Mouse (Mus musculus): ENCODE data around the gene Psmd13. TPM values are rescaled to one million over a fixed set of nuclear protein-coding genes. Genes with fewer than 3 reads are reported as not detected.

The Psmd13 gene
- total and polyA plus RNA-seq, 3 experiments, result 46.4 to 122 (median 104) TPM

DNA sequence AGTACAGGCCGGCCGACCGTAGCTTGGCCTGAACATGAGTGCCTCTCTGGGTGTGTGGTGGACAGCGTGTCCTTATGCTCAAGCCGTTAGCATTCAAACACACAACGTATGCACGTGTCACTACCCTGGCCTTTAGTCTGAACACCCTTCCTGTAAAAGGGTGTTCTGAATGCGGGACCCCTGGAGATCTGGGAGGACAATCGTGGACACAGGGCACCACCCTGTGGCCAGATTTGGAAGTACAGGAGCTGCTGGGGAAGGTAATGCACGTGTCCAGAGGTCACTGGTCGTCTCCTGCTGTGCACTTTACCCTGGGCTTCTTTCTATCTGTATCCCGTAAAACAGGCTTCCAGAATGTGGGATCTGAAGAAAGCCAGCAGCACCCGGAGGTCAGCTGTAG, 21.4 kb downstream of the Psmd13 start:
- DNase-seq, result peak; percentile 78

DNA sequence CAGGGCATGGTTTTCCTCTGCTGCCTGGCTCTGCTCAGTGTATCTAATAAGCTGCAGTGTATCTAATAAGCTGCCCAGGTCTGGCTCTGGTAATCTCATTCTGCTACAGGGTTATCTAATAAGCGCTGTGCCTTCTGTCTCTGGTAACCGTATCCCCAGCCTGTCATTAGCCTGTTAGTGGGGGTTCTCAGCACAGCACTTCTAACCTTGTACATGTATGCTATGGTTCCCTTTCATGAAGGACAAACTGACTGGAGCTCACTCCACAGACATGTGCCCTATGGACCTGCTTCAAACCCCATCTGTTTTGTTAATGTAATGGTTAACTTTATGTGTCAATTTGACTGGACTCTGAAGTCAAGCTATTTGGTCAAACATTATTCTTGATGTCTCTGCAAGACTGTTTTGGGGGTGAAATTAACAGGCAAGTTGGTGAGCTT, 23.9 kb downstream of the Psmd13 start:
- DNase-seq, result no peak

DNA sequence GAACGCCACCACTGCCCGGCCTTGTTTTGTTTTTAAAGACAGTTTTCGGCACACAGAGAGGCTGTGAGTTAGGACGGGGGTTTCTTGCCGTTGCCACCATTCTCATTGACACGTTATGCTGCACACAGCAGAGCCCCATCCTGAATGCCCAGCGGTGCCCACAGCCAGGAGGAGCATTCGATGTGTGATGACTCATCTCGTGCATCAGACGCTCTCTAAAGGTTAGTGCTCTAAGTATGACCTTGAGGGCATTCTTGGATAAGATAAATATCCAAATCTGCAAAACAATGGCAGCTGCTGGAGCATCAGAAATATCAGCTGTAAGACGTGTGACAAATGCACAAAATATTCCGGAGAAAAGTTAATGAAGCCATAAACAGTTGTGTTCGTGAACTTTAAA, 25.4 kb downstream of the Psmd13 start:
- DNase-seq, result peak; percentile 80

GRCm38 (mm10) chr7:140907697-140908096, 25.9 kb downstream of the Psmd13 start:
- DNase-seq, result no peak

GRCm38 (mm10) chr7:140908181-140908580, 26.4 kb downstream of the Psmd13 start:
- no peak for DNase-seq

DNA sequence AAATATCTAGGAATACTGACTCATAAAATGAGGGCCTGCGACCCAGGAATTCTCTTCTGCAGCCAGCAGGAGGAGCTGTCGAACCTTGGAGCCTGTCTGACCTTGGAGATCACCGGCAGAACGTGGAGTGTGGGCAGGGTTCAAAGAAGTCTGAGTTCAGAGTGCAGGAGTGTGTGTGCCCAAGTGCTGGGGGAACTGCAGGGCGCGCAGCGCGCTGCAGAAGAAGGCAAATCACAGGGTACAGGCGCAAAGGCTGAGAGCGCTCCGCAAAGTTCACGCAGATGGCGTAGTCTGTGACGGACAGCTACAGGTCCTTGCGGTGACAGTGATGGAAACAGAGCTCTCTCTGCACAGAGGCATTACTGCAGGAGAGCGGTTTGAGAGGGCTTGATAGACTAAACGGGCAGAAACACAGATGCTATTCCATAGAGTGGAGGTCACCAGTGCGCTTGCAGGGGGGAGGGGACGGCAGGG, 26.9 kb downstream of the Psmd13 start:
- peak; percentile 89 for DNase-seq

DNA sequence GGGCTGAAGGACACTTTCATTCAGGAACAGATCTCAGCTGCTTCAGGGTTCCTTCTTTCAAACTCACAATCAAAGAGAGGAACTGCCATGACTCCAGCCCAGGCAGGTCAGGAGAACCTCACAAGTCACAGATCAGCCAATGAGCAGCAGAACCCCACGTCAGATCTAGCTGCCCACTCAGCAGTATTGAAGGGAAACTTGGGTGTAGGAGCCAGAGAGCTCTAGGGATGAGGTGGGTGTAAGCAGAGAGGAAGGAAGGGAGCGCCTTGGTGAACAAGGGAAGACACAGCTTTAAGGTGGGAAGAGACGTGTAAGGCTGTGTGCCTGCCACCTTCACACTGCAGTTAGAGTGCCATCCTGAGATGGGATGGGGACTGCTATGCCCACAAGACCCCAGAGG, 30.5 kb downstream of the Psmd13 start:
- DNase-seq, result no peak

GRCm38 (mm10) chr7:140912846-140913482, 31.2 kb downstream of the Psmd13 start:
- no peak for DNase-seq

- DNase-seq, result no peak
Measured at GRCm38 (mm10) chr7:140914031-140914690, 32.4 kb downstream of the Psmd13 start.

- DNase-seq, result no peak
Measured at GRCm38 (mm10) chr7:140919911-140920310, 38.1 kb downstream of the Psmd13 start.

- DNase-seq, result no peak
Measured at GRCm38 (mm10) chr7:140920418-140921029, 38.8 kb downstream of the Psmd13 start, which contains the start of gene Nlrp6. Gene Nlrp6, plus strand, starts transcription at chr7:140920902.

DNA sequence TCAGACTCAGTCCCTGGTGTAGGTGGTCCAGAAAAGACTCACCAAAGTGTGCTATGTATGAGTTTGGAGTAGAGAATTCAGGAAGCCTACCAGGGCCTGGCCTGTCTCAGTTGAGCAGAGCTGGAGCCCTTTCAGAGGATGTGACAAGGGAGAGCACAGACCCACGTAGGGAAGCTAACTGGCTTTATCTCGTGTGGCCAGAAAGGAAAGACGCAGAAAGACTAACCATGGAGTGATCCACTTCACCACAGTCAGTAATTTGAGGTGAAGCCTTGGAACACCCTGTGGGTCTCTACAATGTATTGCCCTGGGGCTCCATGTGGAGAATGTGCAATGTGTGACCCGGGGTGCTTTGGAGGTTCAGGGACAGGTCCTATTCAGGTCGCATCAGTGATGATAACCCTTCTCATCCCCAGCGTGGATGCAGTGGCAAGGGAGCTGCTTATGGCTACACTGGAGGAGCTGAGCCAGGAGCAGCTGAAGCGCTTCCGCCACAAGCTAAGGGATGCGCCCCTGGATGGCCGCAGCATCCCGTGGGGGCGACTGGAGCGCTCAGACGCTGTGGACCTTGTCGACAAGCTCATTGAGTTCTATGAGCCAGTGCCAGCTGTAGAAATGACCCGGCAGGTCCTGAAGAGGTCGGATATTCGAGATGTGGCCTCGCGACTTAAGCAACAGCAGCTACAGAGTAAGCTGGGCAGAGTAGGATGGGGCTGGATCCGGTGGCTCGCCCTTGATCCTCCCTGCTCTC, 39.6 kb downstream of the Psmd13 start:
- no peak for DNase-seq

- peak; percentile 78 for DNase-seq
Measured at GRCm38 (mm10) chr7:140922398-140923069, 40.8 kb downstream of the Psmd13 start.

DNA sequence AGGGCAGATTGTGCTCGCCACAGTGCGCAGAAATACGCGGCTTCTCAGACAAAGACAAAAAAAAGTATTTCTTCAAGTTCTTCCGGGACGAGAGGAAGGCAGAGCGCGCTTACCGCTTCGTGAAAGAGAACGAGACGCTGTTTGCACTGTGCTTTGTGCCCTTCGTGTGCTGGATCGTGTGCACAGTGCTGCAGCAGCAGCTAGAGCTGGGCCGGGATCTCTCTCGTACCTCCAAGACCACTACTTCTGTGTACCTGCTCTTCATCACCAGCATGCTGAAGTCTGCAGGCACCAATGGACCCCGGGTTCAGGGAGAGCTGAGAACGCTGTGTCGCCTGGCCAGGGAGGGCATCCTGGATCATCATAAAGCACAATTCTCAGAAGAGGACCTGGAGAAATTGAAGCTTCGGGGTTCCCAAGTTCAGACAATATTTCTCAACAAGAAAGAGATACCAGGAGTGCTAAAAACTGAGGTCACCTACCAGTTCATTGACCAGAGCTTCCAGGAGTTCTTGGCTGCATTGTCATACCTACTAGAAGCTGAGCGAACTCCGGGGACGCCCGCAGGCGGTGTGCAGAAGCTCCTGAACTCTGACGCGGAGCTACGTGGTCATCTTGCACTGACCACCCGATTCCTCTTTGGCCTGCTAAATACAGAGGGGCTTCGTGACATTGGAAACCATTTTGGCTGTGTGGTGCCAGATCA, 41.5 kb downstream of the Psmd13 start:
- no peak for DNase-seq

DNA sequence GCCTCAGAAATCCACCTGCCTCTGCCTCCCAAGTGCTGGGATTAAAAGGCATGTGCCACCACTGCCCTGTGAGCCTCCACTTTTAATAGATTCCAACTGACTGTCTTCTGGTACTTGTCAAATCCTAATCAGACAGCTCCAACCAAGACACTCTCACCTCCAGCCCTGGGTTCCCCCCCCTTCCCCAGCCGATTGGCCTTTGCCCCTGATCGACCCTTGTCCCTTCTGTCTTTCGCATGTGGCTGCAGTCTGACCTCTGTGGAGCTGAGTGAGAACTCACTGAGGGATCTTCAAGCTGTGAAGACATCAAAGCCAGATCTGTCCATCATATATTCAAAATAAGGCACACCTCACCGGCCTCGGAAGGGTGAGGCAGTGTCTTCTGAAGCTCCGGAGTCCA, 45.4 kb downstream of the Psmd13 start:
- no peak for DNase-seq

DNA sequence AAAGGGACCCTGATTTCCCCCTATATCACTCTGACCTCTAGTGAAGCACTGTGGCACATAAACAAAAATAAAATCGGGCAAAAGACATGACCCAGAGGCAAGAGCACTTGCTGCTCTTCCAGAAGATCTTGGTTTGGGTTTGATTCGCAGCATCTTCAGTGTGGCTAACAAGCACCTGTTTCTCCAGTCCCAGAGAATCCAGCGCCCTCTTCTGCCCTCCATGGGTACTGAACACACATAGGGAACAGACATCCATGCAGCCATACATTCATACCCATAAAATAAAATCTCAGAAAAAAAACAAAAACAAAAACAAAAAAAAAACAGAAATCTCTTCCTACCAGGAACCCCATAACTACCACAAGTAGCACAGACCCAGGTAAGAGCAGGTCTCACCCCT, 56.7 kb downstream of the Psmd13 start:
- no peak for DNase-seq

- DNase-seq, result no peak
Measured at GRCm38 (mm10) chr7:140938896-140939295, 57.1 kb downstream of the Psmd13 start.

DNA sequence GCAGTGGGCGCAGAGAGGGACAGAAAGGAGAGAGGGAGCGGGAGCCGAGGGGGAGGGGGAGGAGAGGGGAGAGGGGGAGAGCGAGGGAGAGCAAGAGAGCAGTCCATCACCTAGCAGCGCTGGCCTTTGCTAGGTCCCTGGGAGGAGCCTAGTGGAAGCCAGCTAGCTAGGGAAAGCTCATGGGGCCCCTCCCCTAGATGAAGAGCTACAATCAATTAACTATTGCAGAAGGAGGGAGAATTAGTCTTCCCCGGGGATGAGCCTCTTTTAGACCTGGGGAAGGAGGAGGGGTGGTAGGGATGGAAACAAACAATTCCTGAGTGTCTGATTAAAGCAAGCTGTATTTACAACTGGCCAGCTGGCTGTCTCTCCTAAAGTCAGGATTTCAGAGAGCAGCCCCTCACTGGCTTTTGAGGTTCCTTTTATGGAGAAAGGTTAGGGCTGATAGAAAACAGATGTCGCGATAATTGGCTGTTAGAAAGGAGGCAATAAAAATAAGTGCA, 58.0 kb downstream of the Psmd13 start:
- DNase-seq, result no peak

DNA sequence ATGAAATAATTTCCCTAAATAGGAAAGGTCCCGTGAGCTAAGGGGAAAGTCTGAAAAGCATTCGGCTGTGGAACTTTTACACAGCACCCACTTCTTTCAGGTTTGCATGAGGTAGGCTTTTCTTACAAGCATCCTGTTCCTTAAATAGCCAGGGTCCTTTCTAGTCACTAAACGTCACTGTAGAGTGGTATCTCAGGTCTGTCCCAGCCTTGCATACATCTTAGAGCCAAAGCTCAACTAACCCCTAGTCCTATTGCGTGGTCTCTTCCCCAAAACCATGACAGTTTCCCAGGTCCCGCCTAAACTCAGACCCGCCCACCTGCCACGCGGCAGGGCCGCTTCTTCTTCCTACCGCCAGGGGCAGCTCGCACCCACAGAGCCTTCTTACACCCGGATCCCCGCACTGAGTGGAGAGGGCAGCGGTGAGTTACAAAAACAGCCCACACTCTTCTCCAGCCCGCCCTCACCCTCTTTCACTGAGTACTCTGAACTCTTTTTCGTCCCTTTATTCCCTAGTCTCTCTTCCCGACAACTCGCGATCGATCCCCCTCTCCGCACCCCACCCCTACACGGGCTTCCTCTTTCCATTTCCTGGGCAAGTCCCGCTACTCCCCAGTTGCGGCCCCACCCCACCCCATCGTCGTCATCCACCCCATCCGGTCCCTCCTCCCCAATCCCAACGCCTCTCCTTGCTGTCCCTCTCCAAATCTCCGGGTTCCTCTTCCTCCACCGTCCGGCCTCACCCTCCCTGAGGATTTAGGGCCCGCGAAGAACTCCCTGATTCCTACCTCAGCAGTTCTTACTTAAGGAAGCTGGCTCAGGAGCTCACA, 59.7 kb downstream of the Psmd13 start, which contains the start of gene Pgghg:
TSS of gene Pgghg (plus strand) at position 170 of the 830 bp plus-strand sequence.
- peak; percentile 94 for DNase-seq

GRCm38 (mm10) chr7:140942341-140942740, 60.6 kb downstream of the Psmd13 start:
- peak; percentile 50 for DNase-seq

Measured in adrenal gland, adult 2 months (tissue).